Mouse (Mus musculus) testis, adult 2 months (tissue): ENCODE data around the gene Mon1a. TPM values are rescaled to one million over a fixed set of nuclear protein-coding genes. Genes with fewer than 3 reads are reported as not detected.
A peak's percentile ranks its signal among the peaks of the same experiment; 100 is the strongest.

Experiments used
- H3K27ac ChIP-seq: fragments of 200-500 bp; 2 replicates; pipeline ENCODE4 v1.5.1; 2012; ENCODE audit warnings: low read depth, low read length; ENCODE audit not compliant: control insufficient read depth, insufficient read depth
- H3K27me3 ChIP-seq: fragments of 200-500 bp; 2 replicates; pipeline ENCODE4 v1.6.1; 2012; ENCODE audit warnings: mild to moderate bottlenecking, low read length, moderate library complexity; ENCODE audit not compliant: control insufficient read depth, insufficient read depth
- H3K36me3 ChIP-seq: fragments of 200-500 bp; 2 replicates; pipeline ENCODE4 v1.6.1; 2012; ENCODE audit warnings: mild to moderate bottlenecking, low read length; ENCODE audit not compliant: control insufficient read depth, insufficient read depth
- H3K4me1 ChIP-seq: fragments of 200-500 bp; 2 replicates; pipeline ENCODE4 v1.6.1; 2012; ENCODE audit warnings: low read length; ENCODE audit not compliant: control insufficient read depth, insufficient read depth
- H3K4me3 ChIP-seq: fragments of 200-500 bp; 2 replicates; pipeline ENCODE4 v1.5.1; 2012; ENCODE audit warnings: low read depth, mild to moderate bottlenecking, low read length, moderate library complexity, mixed read lengths; ENCODE audit not compliant: control insufficient read depth
- CTCF ChIP-seq: fragments of 200-500 bp; IDR thresholded peaks from 2 replicates; pipeline ENCODE4 v1.5.1; 2012; ENCODE audit warnings: low read depth, mild to moderate bottlenecking, inconsistent platforms, low read length, moderate library complexity; ENCODE audit not compliant: control insufficient read depth, insufficient read depth, insufficient replicate concordance
- POLR2A ChIP-seq: fragments of 200-500 bp; IDR thresholded peaks from 2 replicates; pipeline ENCODE4 v1.6.1; 2012; ENCODE audit warnings: low read depth, mild to moderate bottlenecking, inconsistent platforms, low read length, moderate library complexity; ENCODE audit not compliant: control insufficient read depth
- polyA plus RNA-seq: library from polyadenylated mRNA; depleted of rRNA; stranded (reverse); fragments of >200 nt; gene quantifications from 2 replicates; pipeline ENCODE4 v1.2.3, GENCODE M21; 2012

The Mon1a gene
- polyA plus RNA-seq, 1 experiment: 14.1 TPM

DNA sequence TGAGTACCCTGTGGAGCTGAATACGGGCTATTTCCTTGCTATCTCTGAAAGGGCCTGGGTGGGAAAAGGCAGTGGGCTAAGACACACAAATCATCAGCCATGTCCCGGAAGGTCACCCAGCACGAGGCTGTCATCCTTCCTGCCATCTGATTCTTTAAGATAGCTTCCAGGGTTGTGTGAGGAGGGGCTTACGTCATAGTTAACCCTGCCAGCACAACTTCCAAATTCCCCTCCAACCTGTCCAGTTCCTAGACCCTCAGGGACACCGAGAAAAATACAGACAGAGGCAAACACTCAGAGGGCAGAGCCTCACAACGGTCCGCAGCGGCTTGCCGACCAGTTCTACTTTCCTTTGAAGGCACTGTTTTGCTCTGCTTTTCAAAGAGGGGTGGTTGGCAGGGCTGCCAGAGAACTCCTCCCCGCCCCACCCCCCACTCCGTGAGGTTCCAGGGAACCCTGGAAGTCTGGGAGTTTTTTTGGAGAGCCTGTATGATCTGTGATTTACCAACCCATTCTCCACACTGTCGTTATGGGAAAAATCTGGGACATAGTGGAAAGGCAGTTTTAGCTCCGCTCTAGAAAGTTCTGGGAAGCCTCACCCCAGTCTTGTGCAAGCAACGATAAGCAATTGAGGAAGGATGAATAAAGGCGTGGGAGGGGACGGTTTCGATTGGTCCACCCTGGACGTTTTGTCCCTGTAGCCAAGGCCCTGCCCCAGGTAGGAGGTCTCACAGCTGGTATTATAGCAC lies 20.6 kb downstream of the Mon1a start:
- H3K4me3 ChIP-seq: peak overlapping the region; percentile 12; the same call in 1 of the 2 replicates
- no peaks in the 10 kb centered on the region for H3K27me3 ChIP-seq
- peak; percentile 10; the same call in 1 of the 2 replicates for TF ChIP-seq POLR2A
- TF ChIP-seq CTCF: no peak
- H3K4me1 ChIP-seq: peaks cover 18% of the 10 kb centered on the region
- peak overlapping the region; percentile 12 for H3K27ac ChIP-seq
- H3K36me3 ChIP-seq: no peaks in the 10 kb centered on the region

DNA sequence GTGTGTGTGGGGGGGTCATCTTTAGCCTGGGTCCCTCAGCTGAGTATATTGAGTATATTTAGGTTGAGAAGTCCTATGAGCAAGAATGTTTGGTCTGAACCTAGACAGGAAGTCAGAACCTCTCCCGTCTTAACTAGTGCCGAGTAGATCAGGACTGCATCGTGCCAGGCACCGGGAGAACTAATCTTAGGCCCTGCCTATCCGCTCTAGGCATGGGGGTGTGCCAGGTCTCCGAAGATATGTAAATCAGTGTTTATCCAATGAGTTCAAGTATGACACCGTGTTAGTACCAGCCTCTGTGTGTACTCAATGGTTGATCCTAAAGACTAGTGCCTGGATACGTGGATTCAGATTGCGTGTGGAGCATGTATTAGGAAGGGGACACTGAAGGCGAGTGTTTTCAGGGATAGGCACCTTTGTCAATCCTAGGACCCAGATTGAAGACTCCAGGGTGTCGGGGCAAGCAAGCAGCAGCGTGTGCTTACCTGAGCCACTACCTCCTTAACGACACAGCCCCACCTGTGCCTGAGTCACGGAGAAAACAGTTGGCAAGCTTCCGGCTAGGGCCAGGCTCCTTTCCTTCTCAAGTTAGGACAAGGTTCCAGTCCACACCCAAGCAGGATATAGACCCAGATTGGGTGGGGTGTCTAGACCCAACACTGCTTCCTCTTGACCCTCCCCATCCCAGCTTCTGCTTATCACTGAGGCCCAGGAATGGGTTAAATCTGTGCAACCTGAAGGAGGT lies 22.2 kb downstream of the Mon1a start:
- H3K27ac ChIP-seq: no peak overlapping the region
- H3K27me3 ChIP-seq: no peaks in the 10 kb centered on the region
- TF ChIP-seq POLR2A: no peak
- no peak overlapping the region for H3K4me3 ChIP-seq
- H3K4me1 ChIP-seq: peaks cover 18% of the 10 kb centered on the region
- no peaks in the 10 kb centered on the region for H3K36me3 ChIP-seq

DNA sequence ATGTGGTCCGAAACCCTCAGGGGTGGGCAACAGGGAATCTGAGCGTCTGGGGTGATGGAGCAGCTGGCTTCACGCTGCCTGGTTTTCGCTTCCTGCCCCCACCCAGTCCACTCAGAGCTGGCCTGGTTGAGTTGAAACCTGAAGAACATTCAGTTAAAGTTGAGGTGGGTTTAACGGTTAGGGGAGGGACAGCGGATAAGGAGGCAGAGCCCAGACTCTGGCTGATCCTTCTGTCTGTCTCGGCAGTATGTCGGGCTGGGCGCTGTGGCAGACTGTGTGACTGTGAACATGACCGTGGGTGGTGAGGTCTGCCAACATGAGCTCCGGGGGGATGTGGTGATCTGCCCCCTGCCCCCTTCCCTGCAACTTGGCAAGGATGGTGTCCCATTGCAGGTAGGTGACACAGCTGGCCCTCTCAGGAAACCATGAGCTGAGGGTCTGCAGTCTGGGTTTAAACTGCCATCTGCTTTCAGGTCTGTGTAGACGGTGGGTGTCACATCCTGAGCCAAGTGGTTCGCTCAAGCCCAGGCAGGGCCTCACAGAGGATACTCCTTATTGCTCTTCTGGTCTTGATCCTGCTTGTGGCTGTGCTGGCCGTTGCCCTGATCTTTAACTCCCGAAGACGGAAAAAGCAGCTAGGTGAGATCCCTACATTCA lies 26.9 kb downstream of the Mon1a start:
- peaks cover 9% of the 10 kb centered on the region for H3K4me1 ChIP-seq
- no peak overlapping the region for H3K4me3 ChIP-seq
- TF ChIP-seq POLR2A: no peak
- TF ChIP-seq CTCF: no peak
- no peak overlapping the region for H3K27ac ChIP-seq
- H3K27me3 ChIP-seq: no peaks in the 10 kb centered on the region
- H3K36me3 ChIP-seq: no peaks in the 10 kb centered on the region

DNA sequence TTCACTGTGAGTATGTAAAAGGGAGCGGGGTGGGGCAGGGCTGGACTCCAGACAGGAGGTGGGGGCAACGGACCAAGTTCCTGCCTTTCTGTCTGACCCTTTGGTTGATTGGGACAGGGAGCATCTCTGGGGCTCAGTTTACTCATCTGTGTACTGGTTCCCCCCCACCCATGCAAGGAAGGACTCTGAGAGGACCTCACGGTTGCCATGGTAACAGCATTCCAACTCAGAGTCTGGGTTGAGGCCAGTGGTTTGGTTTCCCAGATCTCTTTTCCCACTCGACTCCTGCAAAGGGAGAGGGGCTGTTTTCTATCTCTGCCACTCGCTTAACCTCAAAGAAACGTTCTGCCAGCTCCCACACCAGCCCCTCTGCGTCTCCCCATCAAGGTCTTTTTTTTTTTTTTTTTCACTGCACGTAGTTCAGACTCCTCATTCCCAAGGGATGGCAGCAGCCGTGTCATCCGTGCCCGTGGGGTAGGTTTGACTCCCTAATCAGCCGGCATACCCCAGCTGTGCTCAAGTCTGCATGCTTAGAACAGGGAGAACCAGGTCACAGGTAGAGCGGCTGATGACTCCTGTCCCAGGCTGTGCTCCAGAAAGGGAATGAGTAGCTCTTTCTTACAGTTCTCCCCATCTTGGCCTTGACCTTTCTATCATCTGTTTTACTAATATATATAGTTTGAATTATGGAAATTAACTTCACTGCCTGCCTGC lies 30.1 kb downstream of the Mon1a start:
- no peak overlapping the region for H3K27ac ChIP-seq
- no peak overlapping the region; the same call in 1 of the 2 replicates for H3K4me3 ChIP-seq
- no peaks in the 10 kb centered on the region for H3K27me3 ChIP-seq
- TF ChIP-seq POLR2A: no peak
- TF ChIP-seq CTCF: no peak
- no peaks in the 10 kb centered on the region for H3K36me3 ChIP-seq
- H3K4me1 ChIP-seq: peaks cover 9% of the 10 kb centered on the region

DNA sequence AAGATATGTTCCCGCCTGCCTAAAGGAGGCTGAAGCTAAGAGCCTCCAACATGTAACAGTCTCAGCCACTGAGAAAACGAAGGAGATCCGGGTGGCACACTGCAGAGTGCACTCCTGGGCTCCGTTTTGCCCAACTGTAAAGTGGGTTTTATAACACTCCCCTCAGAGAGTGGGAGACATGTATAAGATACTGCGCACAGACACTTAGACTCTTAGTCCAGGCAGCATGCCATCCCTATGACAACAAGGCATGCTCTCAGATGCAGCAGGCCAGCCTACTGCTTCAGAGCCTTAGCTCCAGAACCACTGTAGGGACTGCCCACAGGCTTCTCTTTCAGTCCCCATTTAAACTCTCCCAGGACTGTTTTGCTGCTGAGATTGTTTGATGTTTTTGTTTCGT lies 30.9 kb downstream of the Mon1a start:
- Histone ChIP-seq H3K4me1 (peaks cover 9% of the 10 kb centered on the region), H3K27ac (no peak overlapping the region), H3K27me3 (no peaks in the 10 kb centered on the region), H3K4me3 (no peak overlapping the region), H3K36me3 (no peaks in the 10 kb centered on the region)
- TF ChIP-seq CTCF: no peak
- no peak for TF ChIP-seq POLR2A

DNA sequence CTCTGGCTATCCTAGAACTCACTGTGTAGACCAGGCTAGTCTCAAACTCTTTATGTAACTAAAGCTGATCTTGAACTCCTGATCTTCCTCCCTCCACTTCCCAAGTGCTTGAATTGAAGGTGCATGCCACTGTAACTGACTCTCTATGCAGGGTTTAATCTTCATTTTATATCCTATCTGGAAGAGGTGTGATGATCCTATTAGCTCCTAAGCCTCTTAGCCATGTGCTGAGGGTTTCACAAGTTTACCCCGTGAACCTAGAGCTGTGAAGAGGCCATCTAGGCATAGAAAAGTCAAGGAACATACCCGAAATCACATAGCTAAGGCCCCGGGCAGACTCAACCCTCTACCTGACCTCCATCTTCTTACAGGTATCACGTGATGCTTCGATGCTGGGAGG lies 31.5 kb downstream of the Mon1a start:
- no peak overlapping the region for H3K27ac ChIP-seq
- H3K4me3 ChIP-seq: no peak overlapping the region
- H3K36me3 ChIP-seq: no peaks in the 10 kb centered on the region
- no peak for TF ChIP-seq CTCF
- TF ChIP-seq POLR2A: no peak
- peaks cover 9% of the 10 kb centered on the region for H3K4me1 ChIP-seq
- no peaks in the 10 kb centered on the region for H3K27me3 ChIP-seq

DNA sequence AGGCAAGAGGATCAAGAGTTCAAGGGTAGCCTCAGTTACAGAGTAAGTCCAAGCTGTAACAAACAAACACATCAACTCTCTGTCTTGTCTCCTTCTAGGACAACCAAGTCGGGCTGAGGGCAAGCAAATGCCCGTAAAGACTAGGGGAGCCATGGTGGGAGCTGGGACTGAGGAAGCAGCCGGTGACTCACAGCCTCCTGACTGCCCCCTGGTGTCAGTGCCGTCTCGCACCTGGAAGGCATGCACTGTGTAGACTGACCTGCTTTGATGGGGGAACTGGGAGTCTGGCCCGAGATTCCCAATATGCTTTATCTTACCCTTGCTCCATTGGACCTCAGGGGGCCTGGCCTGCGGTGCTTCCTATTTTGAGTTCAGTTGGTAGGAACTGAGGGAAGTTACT lies 35.1 kb downstream of the Mon1a start:
- no peaks in the 10 kb centered on the region for H3K27me3 ChIP-seq
- H3K36me3 ChIP-seq: no peaks in the 10 kb centered on the region
- H3K4me3 ChIP-seq: no peak overlapping the region
- peak; percentile 46; the same call in 1 of the 2 replicates for TF ChIP-seq CTCF
- TF ChIP-seq POLR2A: no peak
- H3K27ac ChIP-seq: no peak overlapping the region
- H3K4me1 ChIP-seq: peaks cover 7% of the 10 kb centered on the region
